Mouse (Mus musculus): ENCODE results near the gene Kcnj5.

DNA sequence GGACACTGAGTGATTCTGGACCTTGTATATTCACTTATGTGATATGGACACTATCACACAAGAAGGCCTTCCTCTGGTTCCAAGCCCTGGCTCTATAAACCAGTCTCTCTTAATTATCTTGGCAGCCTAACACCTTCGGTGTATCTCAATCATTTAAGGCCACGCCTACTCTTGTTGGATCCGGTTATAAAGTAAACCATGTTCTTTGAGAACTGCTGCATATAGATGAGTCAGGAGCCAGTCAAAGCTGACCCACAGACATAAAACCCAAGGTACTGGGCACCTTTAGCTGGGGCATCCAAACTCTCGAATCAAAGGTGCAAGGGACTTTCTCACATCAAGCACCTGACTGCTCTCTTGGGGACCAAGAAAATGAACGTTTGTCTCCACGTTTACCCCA lies 28.1 kb upstream of the Kcnj5 start, which contains the start of gene Kcnj1:
- TF ChIP-seq CTCF (IDR thresholded peaks at IDR 0.05; ENCODE audit: borderline replicate concordance, insufficient read depth, low read depth, low read length) (no peak), POLR2A (IDR thresholded peaks at IDR 0.05; ENCODE audit: borderline replicate concordance, insufficient read depth, low read length) (no peak)
